Mouse (Mus musculus): ENCODE data around the gene Rangap1. TPM values are rescaled to one million over a fixed set of nuclear protein-coding genes. Genes with fewer than 3 reads are reported as not detected.
A peak's percentile ranks its signal among the peaks of the same experiment; 100 is the strongest.

Rangap1 gene
- 10 to 100 TPM; 22.7 to 27.5 TPM for total RNA-seq (2021)

GRCm38 (mm10) chr15:81744992-81745600 lies at the start of gene Rangap1, which contains the start of gene Zc3h7b:
Gene Rangap1, minus strand, starts transcription at chr15:81745530.
Gene Zc3h7b, plus strand, starts transcription at chr15:81745057.
- DNase-seq (ENCODE audit: low spot score), result peak; percentile 66
- intact Hi-C loops (cut with DNase I), result loop anchor here (2.0 to 10.0 kb wide), 3 partner anchors 14 to 172 kb away; partner anchors contain the start of gene Tef

GRCm38 (mm10) chr15:81792444-81792843 lies 47.1 kb upstream of the Rangap1 start:
- DNase-seq (ENCODE audit: low spot score), result no peak
- intact Hi-C loops (cut with DNase I), result no loop called here

GRCm38 (mm10) chr15:81787525-81787924 lies 42.2 kb upstream of the Rangap1 start:
- DNase-seq (ENCODE audit: low spot score), result no peak
- intact Hi-C loops (cut with DNase I), result no loop called here

GRCm38 (mm10) chr15:81785701-81786100 lies 40.4 kb upstream of the Rangap1 start:
- intact Hi-C loops (cut with DNase I), result no loop called here
- no peak for DNase-seq (ENCODE audit: low spot score)

- DNase-seq (ENCODE audit: low spot score), result no peak
- intact Hi-C loops (cut with DNase I), result no loop called here
These were observed 39.4 kb upstream of the Rangap1 start for GRCm38 (mm10) chr15:81784762-81785161.

GRCm38 (mm10) chr15:81781816-81782215 lies 36.5 kb upstream of the Rangap1 start:
- intact Hi-C loops (cut with DNase I), result no loop called here
- DNase-seq (ENCODE audit: low spot score), result no peak

GRCm38 (mm10) chr15:81776631-81777422 lies 31.5 kb upstream of the Rangap1 start:
- DNase-seq (ENCODE audit: low spot score), result no peak
- intact Hi-C loops (cut with DNase I), result no loop called here

GRCm38 (mm10) chr15:81774505-81775171 lies 29.3 kb upstream of the Rangap1 start:
- intact Hi-C loops (cut with DNase I), result no loop called here
- DNase-seq (ENCODE audit: low spot score), result peak; percentile 42

GRCm38 (mm10) chr15:81772431-81773120 lies 27.2 kb upstream of the Rangap1 start:
- intact Hi-C loops (cut with DNase I), result no loop called here
- no peak for DNase-seq (ENCODE audit: low spot score)

- no peak for DNase-seq (ENCODE audit: low spot score)
- intact Hi-C loops (cut with DNase I), result no loop called here
These were observed 23.7 kb upstream of the Rangap1 start for GRCm38 (mm10) chr15:81769037-81769436.

- no peak for DNase-seq (ENCODE audit: low spot score)
- intact Hi-C loops (cut with DNase I), result no loop called here
These were observed 21.1 kb upstream of the Rangap1 start for GRCm38 (mm10) chr15:81766439-81766838.

- intact Hi-C loops (cut with DNase I), result no loop called here
- no peak for DNase-seq (ENCODE audit: low spot score)
These were observed 20.3 kb upstream of the Rangap1 start for GRCm38 (mm10) chr15:81765651-81766050.

- intact Hi-C loops (cut with DNase I), result no loop called here
- DNase-seq (ENCODE audit: low spot score), result no peak
These were observed 19.2 kb upstream of the Rangap1 start for GRCm38 (mm10) chr15:81764573-81764972.

GRCm38 (mm10) chr15:81761959-81762358 lies 16.6 kb upstream of the Rangap1 start:
- intact Hi-C loops (cut with DNase I), result no loop called here

GRCm38 (mm10) chr15:81761381-81761780 lies 16.1 kb upstream of the Rangap1 start:
- DNase-seq (ENCODE audit: low spot score), result no peak
- intact Hi-C loops (cut with DNase I), result no loop called here

More at GRCm38 (mm10) chr15:81761959-81762358, 16.6 kb upstream of the Rangap1 start:
- DNase-seq (ENCODE audit: low spot score), result no peak

GRCm38 (mm10) chr15:81760361-81761079 lies 15.2 kb upstream of the Rangap1 start:
- DNase-seq (ENCODE audit: low spot score), result no peak
- intact Hi-C loops (cut with DNase I), result no loop called here

GRCm38 (mm10) chr15:81759542-81759941 lies 14.2 kb upstream of the Rangap1 start:
- intact Hi-C loops (cut with DNase I), result no loop called here
- DNase-seq (ENCODE audit: low spot score), result no peak

GRCm38 (mm10) chr15:81758701-81759100 lies 13.4 kb upstream of the Rangap1 start:
- intact Hi-C loops (cut with DNase I), result no loop called here
- no peak for DNase-seq (ENCODE audit: low spot score)

GRCm38 (mm10) chr15:81753669-81754068 lies 8.3 kb upstream of the Rangap1 start:
- no peak for DNase-seq (ENCODE audit: low spot score)
- intact Hi-C loops (cut with DNase I), result no loop called here
